Comparison of ENCODE assay signal across 8 mouse cellular contexts in the genomic region with DNA sequence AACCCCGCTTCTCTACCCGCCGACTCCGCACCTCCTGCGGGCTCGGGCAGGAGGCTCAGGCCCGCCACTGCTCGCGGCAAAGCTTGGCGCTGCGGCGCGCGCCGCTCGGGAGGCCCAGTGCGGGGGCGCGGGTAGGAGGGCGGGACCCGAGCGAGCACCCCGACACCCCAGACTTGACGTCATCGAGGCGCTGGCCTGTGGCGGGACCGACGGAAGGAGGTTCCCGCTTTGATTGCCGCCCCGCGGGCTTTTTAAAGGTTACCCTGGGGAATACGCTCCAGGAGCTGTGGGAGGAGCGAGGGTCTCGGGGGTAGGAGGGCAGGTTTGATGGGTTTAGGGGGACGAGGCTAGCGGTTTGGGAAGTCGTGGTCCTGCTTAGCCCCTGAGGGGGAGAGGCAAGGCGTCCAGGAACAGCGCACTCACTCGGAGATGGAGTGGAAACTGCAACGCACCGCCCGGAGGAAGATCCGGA. TPM values are rescaled to one million over a fixed set of nuclear protein-coding genes. Genes with fewer than 3 reads are reported as not detected.
DNase-seq lines count a peak whose midpoint lies in the region; ATAC-seq lines count a peak whose summit lies in the region.

A gene (plus strand): TSS at position 162 of the 472 bp plus-strand sequence.

- H3K4me2 ChIP-seq in embryonic facial prominence, embryonic 14.5 days (ENCODE audit: low read depth, low read length), result peak within 1 kb of the TSS; percentile 99
- H3K4me2 ChIP-seq in heart, embryonic 14.5 days (ENCODE audit: low read length), result peak within 1 kb of the TSS; percentile 74

- peaks cover 36% of the 10 kb centered on the region for H3K27me3 ChIP-seq in embryonic facial prominence, embryonic 14.5 days (replicated peaks; ENCODE audit: control insufficient read depth, insufficient read depth, low read length)
- peaks cover 46% of the 10 kb centered on the region for H3K27me3 ChIP-seq in heart, embryonic 14.5 days (ENCODE audit: control insufficient read depth, insufficient read depth, low read length)

- peaks cover 11% of the 10 kb centered on the region for H3K4me1 ChIP-seq in embryonic facial prominence, embryonic 14.5 days (ENCODE audit: control insufficient read depth, insufficient read depth, low read length)
- peaks cover 4 to 6% of the 10 kb centered on the region in 2 experiments; a peak in 2 of 4 replicates for H3K4me1 ChIP-seq in heart, embryonic 14.5 days (ENCODE audit: control insufficient read depth in 2 of 2, insufficient read depth in 2 of 2, low read length in 2 of 2)

- H3K36me3 ChIP-seq in embryonic facial prominence, embryonic 14.5 days (ENCODE audit: control insufficient read depth, insufficient read depth, low read length), result no peaks in the 10 kb centered on the region
- H3K36me3 ChIP-seq in heart, embryonic 14.5 days (ENCODE audit: control insufficient read depth, insufficient read depth, low read length), result no peaks in the 10 kb centered on the region

- under 1% methylated on average over 43 of the region's 46 CpGs for WGBS in embryonic facial prominence, embryonic 14.5 days
- under 1% methylated on average over 46 of the region's 46 CpGs for WGBS in heart, embryonic 14.5 days

- peak within 1 kb of the TSS; percentile 57 for H3K4me3 ChIP-seq in embryonic facial prominence, embryonic 14.5 days (ENCODE audit: low read depth, low read length)
- peak within 1 kb of the TSS; percentile 43 to 55 for H3K4me3 ChIP-seq in heart, embryonic 14.5 days (ENCODE audit: control insufficient read depth in 1 of 2, insufficient read depth in 1 of 2, low read depth in 1 of 2, low read length in 2 of 2)

- peak; percentile 65 to 76 for DNase-seq in CD8-positive naive resting alpha-beta T cell, adult 2 months (ENCODE audit: low read depth in 2 of 2, low spot score in 2 of 2)
- peak; percentile 73 for DNase-seq in adrenal gland, postnatal 25 days
- peak; percentile 68 for DNase-seq in embryonic facial prominence, embryonic 14.5 days (ENCODE audit: low spot score)
- peak; percentile 42 to 64 for DNase-seq in kidney, postnatal 25 days
- DNase-seq in lung, postnatal 10 days, result peak; percentile 57
- peak; percentile 12 for DNase-seq in ovary, adult 18-20 months (ENCODE audit: low spot score)
- peak; percentile 78 to 80 for DNase-seq in thymus, postnatal 10 days (ENCODE audit: low spot score in 2 of 2)

- ATAC-seq in embryonic facial prominence, embryonic 14.5 days (ENCODE audit: low read depth), result peak; percentile 48; the same call in 1 of the 2 replicates
- no peak for ATAC-seq in heart, embryonic 14.5 days (ENCODE audit: insufficient number of reproducible peaks, insufficient read depth, low FRiP score, low read depth)

- no peaks in the 10 kb centered on the region for H3K9me3 ChIP-seq in embryonic facial prominence, embryonic 14.5 days (ENCODE audit: control insufficient read depth, low read length)
- no peaks in the 10 kb centered on the region for H3K9me3 ChIP-seq in heart, embryonic 14.5 days (ENCODE audit: control insufficient read depth, low read length)

- H3K9ac ChIP-seq in embryonic facial prominence, embryonic 14.5 days (ENCODE audit: low read depth, low read length), result peak within 1 kb of the TSS; percentile 60
- peak within 1 kb of the TSS; percentile 28; the same call in 1 of the 2 replicates for H3K9ac ChIP-seq in heart, embryonic 14.5 days (ENCODE audit: low read length)

- H3K27ac ChIP-seq in embryonic facial prominence, embryonic 14.5 days (replicated peaks; ENCODE audit: low read depth, low read length), result no peak within 1 kb of the TSS
- H3K27ac ChIP-seq in heart, embryonic 14.5 days (replicated peaks in 1 of 2; ENCODE audit: control insufficient read depth in 1 of 2, insufficient read depth in 1 of 2, low read depth in 2 of 2, low read length in 2 of 2), result no peak within 1 kb of the TSS

RNA-seq across cellular contexts. Expression of the gene that starts here (rescaled TPM):
- not detected in 2 replicates for total RNA-seq in adrenal gland, postnatal 25 days (2021)
- polyA plus RNA-seq in embryonic facial prominence, embryonic 14.5 days (2014; fragmentation: Nextera tagmentation; extraction: Ambion mirVana), result 0.46 and 2.0 TPM in 2 replicates
- 0.12 TPM in 1 of 2 replicates, not detected in the other for polyA plus RNA-seq in heart, embryonic 14.5 days (2014; fragmentation: Nextera tagmentation; extraction: Ambion mirVana)

Comparison
In these comparisons a context has a peak if more than half of its experiments do, and no peak if none do; other contexts are left out.
1. Peak in DNase-seq in adrenal gland, postnatal 25 days; RNA of the gene not detected or under 1 TPM.
2. DNase-seq: peak in every context shown above with its lines; median percentile 79 in thymus, postnatal 10 days; 73 in adrenal gland, postnatal 25 days; 70 in CD8-positive naive resting alpha-beta T cell, adult 2 months; 68 in embryonic facial prominence, embryonic 14.5 days; 57 in lung, postnatal 10 days; 53 in kidney, postnatal 25 days; 12 in ovary, adult 18-20 months.